Mouse (Mus musculus) small intestine, adult 2 months (tissue): ENCODE results near the gene Gata5. TPM values are rescaled to one million over a fixed set of nuclear protein-coding genes. Genes with fewer than 3 reads are reported as not detected.

Source experiments
- H3K27ac ChIP-seq: fragments of 200-500 bp; 2 replicates; pipeline ENCODE4 v1.5.1; 2012; ENCODE audit warnings: low read depth, low read length, control low read depth, inconsistent platforms; ENCODE audit not compliant: insufficient read depth
- H3K27me3 ChIP-seq: fragments of 200-500 bp; 2 replicates; pipeline ENCODE4 v1.6.1; 2012; ENCODE audit warnings: mild to moderate bottlenecking, moderate library complexity, low read length, inconsistent platforms; ENCODE audit not compliant: control insufficient read depth, insufficient read depth
- H3K36me3 ChIP-seq: fragments of 200-500 bp; 2 replicates; pipeline ENCODE4 v1.6.1; 2012; ENCODE audit warnings: mild to moderate bottlenecking, low read length, control low read depth, inconsistent platforms; ENCODE audit not compliant: control insufficient read depth, insufficient read depth
- H3K4me1 ChIP-seq: fragments of 200-500 bp; 2 replicates; pipeline ENCODE4 v1.6.1; 2012; ENCODE audit warnings: low read length, inconsistent platforms, mixed read lengths; ENCODE audit not compliant: control insufficient read depth, insufficient read depth, insufficient read length
- H3K4me3 ChIP-seq: fragments of 200-500 bp; 2 replicates; pipeline ENCODE4 v1.5.1; 2012; ENCODE audit warnings: low read depth, mild to moderate bottlenecking, control low read depth, inconsistent platforms, low read length, moderate library complexity
- CTCF ChIP-seq: fragments of 200-500 bp; IDR thresholded peaks from 2 replicates; pipeline ENCODE4 v1.5.1; 2012; ENCODE audit warnings: low read depth, mild to moderate bottlenecking, control low read depth, inconsistent platforms, low read length, moderate library complexity, mixed read lengths; ENCODE audit not compliant: insufficient replicate concordance, insufficient read length; ENCODE audit errors: extremely low read depth
- POLR2A ChIP-seq: fragments of 200-500 bp; IDR thresholded peaks from 2 replicates; pipeline ENCODE4 v1.6.1; 2012; ENCODE audit warnings: low read depth, mild to moderate bottlenecking, control low read depth, inconsistent platforms, low read length, moderate library complexity
- WGBS: fragments of 180-500 bp; shearing (Covaris S2); methylation state at CpG from one replicate; pipeline ENCODE4 v1.1.7; 2018; 5-methylcytosine and 5-hydroxymethylcytosine counted together
- polyA plus RNA-seq: library from polyadenylated mRNA; depleted of rRNA; stranded (reverse); fragments of >200 nt; gene quantifications from 2 replicates; pipeline ENCODE4 v1.2.3, GENCODE M21; 2012; rRNA removed

The Gata5 gene
- polyA plus RNA-seq, 1 experiment, result 121 TPM

DNA sequence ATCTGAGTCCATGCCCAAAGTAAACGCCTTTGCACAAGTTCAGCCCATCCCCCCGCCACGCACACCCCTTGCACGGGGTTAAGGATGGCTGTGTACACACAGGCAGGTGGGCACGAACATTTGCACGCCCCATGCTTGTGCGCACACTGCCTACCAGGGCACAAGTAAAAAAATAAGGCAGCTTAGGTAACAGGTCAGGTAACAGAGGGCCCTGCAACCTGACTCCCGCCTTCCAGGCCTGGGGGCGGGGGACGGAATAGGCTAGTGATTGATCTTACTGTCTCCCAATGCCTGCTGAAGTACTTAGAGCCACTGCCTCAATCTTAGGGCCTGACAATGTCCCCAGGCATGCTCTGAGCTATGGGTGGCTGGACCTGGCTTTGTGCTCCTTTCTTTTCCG is 45.5 kb downstream of the Gata5 start:
- 42% methylated on average over 11 of the region's 11 CpGs for WGBS
- TF ChIP-seq CTCF (no peak), POLR2A (no peak)
- H3K27me3 ChIP-seq, result no peaks in the 10 kb centered on the region
- peak overlapping the region; percentile 31; the same call in 1 of the 2 replicates for H3K4me3 ChIP-seq
- peaks cover 32% of the 10 kb centered on the region for H3K4me1 ChIP-seq
- H3K27ac ChIP-seq, result peak overlapping the region; percentile 45; the same call in 1 of the 2 replicates
- no peaks in the 10 kb centered on the region for H3K36me3 ChIP-seq

DNA sequence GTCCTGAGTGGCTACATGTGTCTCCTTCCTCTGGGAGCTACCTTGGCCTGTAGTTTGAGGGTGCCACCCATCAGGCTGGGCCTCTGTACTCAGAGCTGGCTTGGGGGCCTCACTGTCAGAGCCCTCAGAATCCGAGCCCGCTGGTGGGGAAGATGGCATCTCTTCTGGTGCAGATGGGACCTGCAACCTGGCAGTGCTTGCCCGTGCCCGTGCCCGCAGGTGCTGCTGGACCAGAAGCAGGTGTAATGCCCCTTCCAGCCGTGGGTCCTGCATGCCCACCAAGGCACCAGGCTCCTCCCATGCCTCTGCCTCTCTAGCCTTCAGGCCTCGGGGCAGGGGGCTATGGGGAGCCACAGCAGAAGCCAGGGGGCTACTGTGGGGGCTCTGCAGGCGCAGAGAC is 55.2 kb downstream of the Gata5 start:
- Histone ChIP-seq H3K4me1 (peaks cover 42% of the 10 kb centered on the region), H3K27ac (no peak overlapping the region), H3K27me3 (no peaks in the 10 kb centered on the region), H3K4me3 (no peak overlapping the region), H3K36me3 (no peaks in the 10 kb centered on the region)
- TF ChIP-seq CTCF (no peak), POLR2A (no peak)
- 87% methylated on average over 8 of the region's 8 CpGs for WGBS

DNA sequence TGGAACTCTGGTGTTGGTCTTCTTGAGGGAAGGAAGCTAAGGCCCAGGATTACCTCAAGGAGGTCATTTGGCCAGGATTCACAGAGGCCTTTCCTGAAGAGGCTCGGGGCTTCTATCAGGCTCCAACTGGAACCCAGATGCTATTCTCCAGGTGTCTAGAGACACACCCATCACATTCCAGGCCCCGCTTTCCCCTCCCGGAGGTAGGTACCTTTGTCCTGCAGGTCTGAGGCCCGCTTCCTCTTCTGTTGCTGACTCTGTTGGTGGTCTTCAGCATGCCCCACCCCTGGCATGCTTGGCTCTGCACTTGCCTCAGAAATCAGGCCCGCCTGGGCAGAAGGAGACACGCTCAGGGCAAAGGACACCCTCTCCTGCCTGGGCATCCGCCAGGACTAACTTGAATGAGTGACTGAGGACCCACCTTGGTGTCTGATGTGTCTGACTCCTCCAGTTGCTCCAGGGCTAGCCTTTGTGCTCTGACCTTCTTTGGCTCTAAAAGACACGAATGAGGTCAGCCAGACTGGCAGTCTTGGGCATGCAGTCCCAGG is 56.7 kb downstream of the Gata5 start:
- no peaks in the 10 kb centered on the region for H3K36me3 ChIP-seq
- H3K27ac ChIP-seq, result peak overlapping the region; percentile 98
- H3K4me1 ChIP-seq, result peaks cover 46% of the 10 kb centered on the region
- 30% methylated on average over 8 of the region's 8 CpGs for WGBS
- no peak overlapping the region for H3K4me3 ChIP-seq
- no peaks in the 10 kb centered on the region for H3K27me3 ChIP-seq
- TF ChIP-seq POLR2A (no peak; the same call in 1 of the 2 replicates), CTCF (no peak)

DNA sequence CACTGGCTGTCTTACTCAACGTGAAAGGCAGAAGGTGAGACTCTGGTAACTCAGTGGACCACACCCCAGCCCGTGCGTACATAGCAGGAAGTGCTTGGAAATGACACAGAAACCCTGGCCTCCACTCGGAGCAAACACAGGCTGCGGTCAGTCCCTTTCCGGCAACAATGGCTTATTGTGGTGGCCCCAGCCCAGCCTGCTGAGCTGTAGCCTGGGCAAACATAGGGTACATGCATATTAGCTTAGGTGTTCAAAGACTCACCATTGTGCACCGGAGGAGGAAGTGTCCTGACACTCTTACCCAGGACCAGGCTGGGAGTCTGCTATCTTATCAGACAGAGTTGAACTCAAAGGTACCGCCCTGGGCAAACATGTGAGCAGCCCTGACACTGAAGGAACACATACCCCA is 57.6 kb downstream of the Gata5 start:
- 13% methylated on average over 8 of the region's 8 CpGs for WGBS
- TF ChIP-seq POLR2A, result no peak
- no peak for TF ChIP-seq CTCF
- Histone ChIP-seq H3K27me3 (no peaks in the 10 kb centered on the region), H3K36me3 (no peaks in the 10 kb centered on the region), H3K4me1 (peaks cover 53% of the 10 kb centered on the region), H3K27ac (peak overlapping the region; percentile 98), H3K4me3 (peak overlapping the region; percentile 47)

DNA sequence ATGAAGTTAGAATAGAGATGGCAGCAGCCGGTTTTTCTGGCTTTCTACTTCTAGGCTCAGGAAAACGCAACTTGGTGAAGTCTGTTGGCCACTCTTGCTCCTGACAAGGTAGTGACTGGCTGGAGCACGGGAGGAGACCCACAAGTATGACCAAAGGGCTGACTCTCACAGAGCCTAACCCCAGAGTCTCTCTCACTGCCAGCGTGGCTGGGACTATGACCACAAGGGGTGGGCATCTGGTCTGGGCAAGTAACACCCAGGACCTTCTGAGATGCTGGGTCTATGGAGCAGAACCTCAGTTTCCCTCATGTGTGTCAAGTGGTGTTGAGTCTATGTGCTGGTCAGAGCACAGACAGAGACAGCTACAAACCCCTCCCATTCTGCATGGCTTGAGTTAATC is 58.1 kb downstream of the Gata5 start:
- Histone ChIP-seq H3K36me3 (no peaks in the 10 kb centered on the region), H3K27ac (peak overlapping the region; percentile 98), H3K4me1 (peaks cover 55% of the 10 kb centered on the region), H3K4me3 (peak overlapping the region; percentile 47), H3K27me3 (no peaks in the 10 kb centered on the region)
- 21% methylated on average over 4 of the region's 4 CpGs for WGBS
- TF ChIP-seq POLR2A, result no peak
- no peak for TF ChIP-seq CTCF

DNA sequence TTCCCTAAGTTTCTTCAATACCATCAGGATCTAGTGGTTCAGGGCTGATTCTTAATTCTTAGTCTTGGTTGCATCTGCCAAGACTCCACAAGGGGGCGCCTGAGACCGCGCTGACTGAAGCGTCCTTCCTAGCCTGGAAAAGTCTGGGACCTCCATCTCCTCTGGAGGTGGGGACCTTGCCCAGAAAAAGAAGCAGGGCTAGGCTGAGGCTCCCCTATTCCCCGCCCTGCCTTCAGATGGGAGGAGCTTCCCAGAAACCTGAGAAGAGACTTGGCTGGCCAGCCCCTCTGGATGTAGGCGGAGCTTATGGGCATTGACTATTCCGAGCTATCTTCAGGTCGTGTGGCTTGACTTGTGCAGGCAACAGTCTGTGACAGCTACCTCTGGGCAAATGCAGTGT is 58.7 kb downstream of the Gata5 start:
- Histone ChIP-seq H3K4me1 (peaks cover 57% of the 10 kb centered on the region), H3K36me3 (no peaks in the 10 kb centered on the region), H3K4me3 (peak overlapping the region; percentile 47), H3K27me3 (no peaks in the 10 kb centered on the region), H3K27ac (peak overlapping the region; percentile 98)
- TF ChIP-seq POLR2A (peak; percentile 66; the same call in 1 of the 2 replicates), CTCF (peak; percentile 98)
- whole genome bisulfite sequencing, result 0% methylated on average over 8 of the region's 8 CpGs

Other genes starting within 250 kb of the Gata5 start
- gene Hrh3, start 230.2 kb downstream of the Gata5 start, polyA plus RNA-seq, result 0.06 and 0.08 TPM in 2 replicates
- gene Osbpl2, start 215.4 kb downstream of the Gata5 start, polyA plus RNA-seq, result 14.1 and 18.1 TPM in 2 replicates
- gene Adrm1, start 163.2 kb downstream of the Gata5 start, polyA plus RNA-seq, result 103 and 148 TPM in 2 replicates
- gene Lama5, start 108.8 kb downstream of the Gata5 start, polyA plus RNA-seq, result 36.0 and 41.7 TPM in 2 replicates
- gene Rps21, start 77.3 kb downstream of the Gata5 start, polyA plus RNA-seq, result 2,052 and 2,413 TPM in 2 replicates
- 15.3 and 32.0 TPM in 2 replicates for gene Cables2, start 61.2 kb downstream of the Gata5 start, polyA plus RNA-seq
- gene Rbbp8nl, start 44.8 kb downstream of the Gata5 start, polyA plus RNA-seq, result 1.2 and 1.6 TPM in 2 replicates
- gene Slco4a1, start 121.5 kb upstream of the Gata5 start, polyA plus RNA-seq, result 11.2 and 13.9 TPM in 2 replicates
- 0.38 and 0.70 TPM in 2 replicates for gene Ntsr1, start 165.3 kb upstream of the Gata5 start, polyA plus RNA-seq
- 8.5 and 16.1 TPM in 2 replicates for gene Mrgbp, start 246.6 kb upstream of the Gata5 start, polyA plus RNA-seq